Mouse (Mus musculus): ENCODE measurements at regions not wholly inside any gene's neighbourhood (a gene's known extent, or its start where the extent isn't known, plus 50 kb on each side); places are given as distances from the start of the nearest gene placed in this dataset.
A peak's percentile ranks its signal among the peaks of the same experiment; 100 is the strongest.

GRCm38 (mm10) chr3:12262342-12262741, 1926.9 kb upstream of the Gm38303 start:
- no peak for TF ChIP-seq POLR2A (IDR thresholded peaks at IDR 0.05; ENCODE audit: borderline replicate concordance, insufficient read depth, low read length)
- WGBS, result 77% methylated on average over 1 of the region's 1 CpGs
- H3K4me1 ChIP-seq (ENCODE audit: control insufficient read depth, insufficient read depth, low read length), result no peaks in the 10 kb centered on the region
- no peak overlapping the region for H3K4me3 ChIP-seq (replicated peaks; ENCODE audit: insufficient read depth, low read depth, low read length)
- H3K27ac ChIP-seq (ENCODE audit: insufficient read depth, low read length), result no peak overlapping the region
- DNase-seq, result no peak
- H3K27me3 ChIP-seq (ENCODE audit: control insufficient read depth, insufficient read depth, low read length), result no peaks in the 10 kb centered on the region

- Histone ChIP-seq H3K4me3 (replicated peaks; ENCODE audit: insufficient read depth, low read depth, low read length) (no peak overlapping the region), H3K27ac (ENCODE audit: insufficient read depth, low read length) (no peak overlapping the region), H3K27me3 (ENCODE audit: control insufficient read depth, insufficient read depth, low read length) (no peaks in the 10 kb centered on the region), H3K4me1 (ENCODE audit: control insufficient read depth, insufficient read depth, low read length) (no peaks in the 10 kb centered on the region)
- no peak for DNase-seq
- TF ChIP-seq CTCF (IDR thresholded peaks at IDR 0.05; ENCODE audit: borderline replicate concordance, insufficient read depth, low read depth, low read length), result no peak
- TF ChIP-seq POLR2A (IDR thresholded peaks at IDR 0.05; ENCODE audit: borderline replicate concordance, insufficient read depth, low read length), result no peak
- 65% methylated on average over 1 of the region's 1 CpGs for WGBS
Measured at GRCm38 (mm10) chr3:12257650-12258049, 1922.2 kb upstream of the Gm38303 start.

GRCm38 (mm10) chr3:12246145-12246544, 1910.7 kb upstream of the Gm38303 start:
- H3K4me3 ChIP-seq (replicated peaks; ENCODE audit: insufficient read depth, low read depth, low read length), result no peak overlapping the region
- no peak overlapping the region for H3K27ac ChIP-seq (ENCODE audit: insufficient read depth, low read length)
- no peaks in the 10 kb centered on the region for H3K4me1 ChIP-seq (ENCODE audit: control insufficient read depth, insufficient read depth, low read length)
- WGBS, result 54% methylated on average over 3 of the region's 3 CpGs
- TF ChIP-seq CTCF (IDR thresholded peaks at IDR 0.05; ENCODE audit: borderline replicate concordance, insufficient read depth, low read depth, low read length) (no peak), POLR2A (IDR thresholded peaks at IDR 0.05; ENCODE audit: borderline replicate concordance, insufficient read depth, low read length) (no peak)
- DNase-seq, result peak in 1 of 2 experiments; percentile 32
- no peaks in the 10 kb centered on the region for H3K27me3 ChIP-seq (ENCODE audit: control insufficient read depth, insufficient read depth, low read length)

GRCm38 (mm10) chr3:12241026-12241425, 1905.5 kb upstream of the Gm38303 start:
- no peak for DNase-seq
- no peak overlapping the region for H3K4me3 ChIP-seq (replicated peaks; ENCODE audit: insufficient read depth, low read depth, low read length)
- WGBS, result 90% methylated on average over 1 of the region's 1 CpGs
- H3K4me1 ChIP-seq (ENCODE audit: control insufficient read depth, insufficient read depth, low read length), result no peaks in the 10 kb centered on the region
- H3K27ac ChIP-seq (ENCODE audit: insufficient read depth, low read length), result no peak overlapping the region
- H3K27me3 ChIP-seq (ENCODE audit: control insufficient read depth, insufficient read depth, low read length), result no peaks in the 10 kb centered on the region
- TF ChIP-seq POLR2A (IDR thresholded peaks at IDR 0.05; ENCODE audit: borderline replicate concordance, insufficient read depth, low read length), result no peak
- TF ChIP-seq CTCF (IDR thresholded peaks at IDR 0.05; ENCODE audit: borderline replicate concordance, insufficient read depth, low read depth, low read length), result no peak

GRCm38 (mm10) chr3:12227741-12228480, 1892.4 kb upstream of the Gm38303 start:
- TF ChIP-seq POLR2A (IDR thresholded peaks at IDR 0.05; ENCODE audit: borderline replicate concordance, insufficient read depth, low read length), result no peak
- no peak for TF ChIP-seq CTCF (IDR thresholded peaks at IDR 0.05; ENCODE audit: borderline replicate concordance, insufficient read depth, low read depth, low read length)
- Histone ChIP-seq H3K4me3 (replicated peaks; ENCODE audit: insufficient read depth, low read depth, low read length) (no peak overlapping the region), H3K4me1 (ENCODE audit: control insufficient read depth, insufficient read depth, low read length) (no peaks in the 10 kb centered on the region), H3K27ac (ENCODE audit: insufficient read depth, low read length) (no peak overlapping the region), H3K27me3 (ENCODE audit: control insufficient read depth, insufficient read depth, low read length) (no peaks in the 10 kb centered on the region)
- DNase-seq, result peak in 1 of 2 experiments; percentile 10

- Histone ChIP-seq H3K27ac (ENCODE audit: insufficient read depth, low read length) (no peak overlapping the region), H3K4me3 (replicated peaks; ENCODE audit: insufficient read depth, low read depth, low read length) (no peak overlapping the region), H3K27me3 (ENCODE audit: control insufficient read depth, insufficient read depth, low read length) (no peaks in the 10 kb centered on the region), H3K4me1 (ENCODE audit: control insufficient read depth, insufficient read depth, low read length) (no peaks in the 10 kb centered on the region)
- TF ChIP-seq POLR2A (IDR thresholded peaks at IDR 0.05; ENCODE audit: borderline replicate concordance, insufficient read depth, low read length), result no peak
- no peak for TF ChIP-seq CTCF (IDR thresholded peaks at IDR 0.05; ENCODE audit: borderline replicate concordance, insufficient read depth, low read depth, low read length)
- no peak for DNase-seq
- WGBS, result 83% methylated on average over 3 of the region's 3 CpGs
Measured at GRCm38 (mm10) chr3:12226816-12227215, 1891.3 kb upstream of the Gm38303 start.

- no peaks in the 10 kb centered on the region for H3K4me1 ChIP-seq (ENCODE audit: control insufficient read depth, insufficient read depth, low read length)
- no peak for TF ChIP-seq POLR2A (IDR thresholded peaks at IDR 0.05; ENCODE audit: borderline replicate concordance, insufficient read depth, low read length)
- TF ChIP-seq CTCF (IDR thresholded peaks at IDR 0.05; ENCODE audit: borderline replicate concordance, insufficient read depth, low read depth, low read length), result no peak
Measured at GRCm38 (mm10) chr3:12224851-12225250, 1889.4 kb upstream of the Gm38303 start.

GRCm38 (mm10) chr3:12216035-12216434, 1880.6 kb upstream of the Gm38303 start:
- WGBS, result 61% methylated on average over 1 of the region's 1 CpGs
- TF ChIP-seq POLR2A (IDR thresholded peaks at IDR 0.05; ENCODE audit: borderline replicate concordance, insufficient read depth, low read length) (no peak), CTCF (IDR thresholded peaks at IDR 0.05; ENCODE audit: borderline replicate concordance, insufficient read depth, low read depth, low read length) (no peak)
- no peak overlapping the region for H3K27ac ChIP-seq (ENCODE audit: insufficient read depth, low read length)

More at GRCm38 (mm10) chr3:12224851-12225250, 1889.4 kb upstream of the Gm38303 start:
- DNase-seq, result no peak
- Histone ChIP-seq H3K27ac (ENCODE audit: insufficient read depth, low read length) (no peak overlapping the region), H3K27me3 (ENCODE audit: control insufficient read depth, insufficient read depth, low read length) (no peaks in the 10 kb centered on the region), H3K4me3 (replicated peaks; ENCODE audit: insufficient read depth, low read depth, low read length) (no peak overlapping the region)

More at GRCm38 (mm10) chr3:12216035-12216434, 1880.6 kb upstream of the Gm38303 start:
- Histone ChIP-seq H3K4me3 (replicated peaks; ENCODE audit: insufficient read depth, low read depth, low read length) (no peak overlapping the region), H3K4me1 (ENCODE audit: control insufficient read depth, insufficient read depth, low read length) (no peaks in the 10 kb centered on the region), H3K27me3 (ENCODE audit: control insufficient read depth, insufficient read depth, low read length) (no peaks in the 10 kb centered on the region)
- DNase-seq, result no peak
